Mouse (Mus musculus) gastrocnemius, adult 2 months (tissue): ENCODE measurements around the gene Gipr. TPM values are rescaled to one million over a fixed set of nuclear protein-coding genes. Genes with fewer than 3 reads are reported as not detected.
A peak's percentile ranks its signal among the peaks of the same experiment; 100 is the strongest.

Source experiments
- DNase-seq: peaks from one replicate; pipeline ENCODE4 v3.0.0; 2022
- H3K27ac ChIP-seq: fragments of 200-600 bp; 2 replicates; pipeline ENCODE4 v1.8.1; 2022; ENCODE audit warnings: mild to moderate bottlenecking
- H3K4me3 ChIP-seq: fragments of 200-600 bp; 2 replicates; pipeline ENCODE4 v1.8.1; 2022; ENCODE audit warnings: mild to moderate bottlenecking, moderate library complexity
- CTCF ChIP-seq: fragments of 200-600 bp; IDR thresholded peaks from 2 replicates; pipeline ENCODE4 v1.8.1; 2022; ENCODE audit warnings: antibody characterized with exemption, mild to moderate bottlenecking, moderate library complexity
- intact Hi-C: fragments of 180-260 bp; cut with DNase I; formaldehyde crosslinking; loops from one replicate; pipeline ENCODE4 v1.15.1; 2025
- long read RNA-seq, 2 experiments: library from polyadenylated mRNA; stranded (forward); transcript quantifications; one replicate each; pipeline ENCODE4 v2.0.0; 2021
- total RNA-seq, 2 experiments: library from RNA; stranded (reverse); gene quantifications; 2 replicates each; pipeline ENCODE4 v1.2.3; 2021

Gene Gipr
- total RNA-seq: not detected
- long read RNA-seq, experiment 1: 0 reads
- long read RNA-seq, experiment 2: 0 reads

- peak; percentile 64 for DNase-seq
- Histone ChIP-seq H3K4me3 (peak within 1 kb of the TSS; percentile 34; the same call in 1 of the 2 replicates), H3K27ac (no peak within 1 kb of the TSS)
- TF ChIP-seq CTCF: no peak
- intact Hi-C loops: no loop called here
Measured at GRCm38 (mm10) chr7:19165656-19166423, at the start of gene Gipr. Gipr (minus strand) TSS chr7:19166127.

- no peak for DNase-seq
- Histone ChIP-seq H3K27ac (peak overlapping the region; percentile 46; the same call in 1 of the 2 replicates), H3K4me3 (peak overlapping the region; percentile 74)
- intact Hi-C loops: no loop called here
- TF ChIP-seq CTCF: no peak
Measured at GRCm38 (mm10) chr7:19214940-19215339, 49.0 kb upstream of the Gipr start.

GRCm38 (mm10) chr7:19214369-19214768, 48.4 kb upstream of the Gipr start:
- Histone ChIP-seq H3K27ac (peak overlapping the region; percentile 46), H3K4me3 (peak overlapping the region; percentile 74)
- DNase-seq: no peak
- TF ChIP-seq CTCF: no peak
- intact Hi-C loops: no loop called here

GRCm38 (mm10) chr7:19213385-19213784, 47.5 kb upstream of the Gipr start:
- Histone ChIP-seq H3K27ac (peak overlapping the region; percentile 83), H3K4me3 (peak overlapping the region; percentile 74)
- TF ChIP-seq CTCF: no peak
- intact Hi-C loops: no loop called here
- DNase-seq: no peak

- intact Hi-C loops: no loop called here
- DNase-seq: peak; percentile 68
- Histone ChIP-seq H3K27ac (peak within 1 kb of the TSS; percentile 83), H3K4me3 (peak within 1 kb of the TSS; percentile 74)
- peak; percentile 40 for TF ChIP-seq CTCF
Measured at GRCm38 (mm10) chr7:19211996-19212755, 46.2 kb upstream of the Gipr start, which contains the start of gene Gpr4. Gpr4 (plus strand) TSS chr7:19212538.

GRCm38 (mm10) chr7:19211041-19211675, 45.2 kb upstream of the Gipr start:
- peak overlapping the region; percentile 83 for H3K27ac ChIP-seq
- H3K4me3 ChIP-seq: peak overlapping the region; percentile 74
- intact Hi-C loops: no loop called here
- TF ChIP-seq CTCF: no peak
- no peak for DNase-seq

- peak; percentile 35 for TF ChIP-seq CTCF
- intact Hi-C loops: no loop called here
- Histone ChIP-seq H3K27ac (no peak overlapping the region), H3K4me3 (no peak overlapping the region)
- no peak for DNase-seq
Measured at GRCm38 (mm10) chr7:19210010-19210409, 44.1 kb upstream of the Gipr start.

GRCm38 (mm10) chr7:19209494-19209893, 43.6 kb upstream of the Gipr start:
- TF ChIP-seq CTCF: no peak
- no peak for DNase-seq
- Histone ChIP-seq H3K4me3 (no peak overlapping the region), H3K27ac (no peak overlapping the region)
- intact Hi-C loops: loop anchor here (1.0 to 2.0 kb wide), 2 partner anchors 31 to 52 kb away; no protein-coding TSS in a partner anchor

- intact Hi-C loops: loop anchor here (1.0 to 2.0 kb wide), 2 partner anchors 30 to 52 kb away; no protein-coding TSS in a partner anchor
- no peak for DNase-seq
Measured at GRCm38 (mm10) chr7:19208944-19209472, 43.1 kb upstream of the Gipr start.

GRCm38 (mm10) chr7:19208201-19208910, 42.4 kb upstream of the Gipr start:
- DNase-seq: no peak
- H3K27ac ChIP-seq: no peak overlapping the region
- no peak overlapping the region for H3K4me3 ChIP-seq
- TF ChIP-seq CTCF: no peak
- intact Hi-C loops: loop anchor here (2.0 kb wide), 1 partner anchor 30 kb away; no protein-coding TSS in a partner anchor

More at GRCm38 (mm10) chr7:19208944-19209472, 43.1 kb upstream of the Gipr start:
- peak; percentile 86 for TF ChIP-seq CTCF
- Histone ChIP-seq H3K4me3 (no peak overlapping the region), H3K27ac (no peak overlapping the region)

GRCm38 (mm10) chr7:19202065-19202850, 36.3 kb upstream of the Gipr start:
- intact Hi-C loops: loop anchor here (5.0 kb wide), 1 partner anchor 65 kb away; no protein-coding TSS in a partner anchor
- DNase-seq: no peak
- no peak overlapping the region for H3K4me3 ChIP-seq
- no peak overlapping the region for H3K27ac ChIP-seq
- no peak for TF ChIP-seq CTCF
